ENCODE assay signal across 8 mouse cellular contexts in the genomic region with DNA sequence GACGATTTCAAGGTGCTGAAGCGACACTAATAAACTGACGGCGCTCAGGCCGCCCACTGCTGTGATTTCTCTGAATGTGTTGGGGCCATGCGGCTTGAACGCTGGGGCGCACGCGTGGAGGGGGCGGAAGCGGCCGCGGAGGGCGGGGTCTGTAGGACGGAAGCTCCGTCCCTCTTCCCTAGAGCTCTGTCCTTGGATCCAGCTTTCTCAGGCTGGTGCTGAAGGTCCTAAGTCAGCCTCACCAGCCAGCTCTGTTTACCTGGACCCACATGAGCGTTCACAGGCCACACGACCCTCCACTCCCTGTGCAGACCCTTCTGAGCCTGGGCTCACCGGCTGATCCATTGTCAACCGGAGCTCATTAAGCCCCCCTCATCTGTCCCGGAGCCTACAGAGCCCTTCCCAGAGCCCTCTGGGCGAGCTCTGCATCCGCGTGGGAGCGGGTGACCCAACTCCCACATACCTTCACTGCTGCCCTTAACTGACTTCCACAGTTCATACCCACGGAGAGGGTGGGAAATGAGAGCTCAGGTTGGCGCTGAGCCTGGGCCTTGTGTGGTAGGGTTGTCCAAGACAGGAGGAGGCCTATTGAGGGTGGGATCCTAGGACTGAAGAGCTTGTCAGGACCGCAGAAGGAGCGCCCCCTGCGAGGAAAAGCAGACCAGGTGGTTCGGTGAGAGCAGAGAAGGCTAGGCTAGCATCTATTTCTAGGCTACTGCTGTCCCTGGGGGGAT. TPM values are rescaled to one million over a fixed set of nuclear protein-coding genes. Genes with fewer than 3 reads are reported as not detected.
DNase-seq lines count a peak whose midpoint lies in the region; ATAC-seq lines count a peak whose summit lies in the region.

A gene (plus strand): TSS at position 174 of the 734 bp plus-strand sequence.

- H3K36me3 ChIP-seq in intestine, embryonic 14.5 days (ENCODE audit: control insufficient read depth, insufficient read depth, low read length) = peaks cover 25% of the 10 kb centered on the region

- peak within 1 kb of the TSS; percentile 48 for H3K4me3 ChIP-seq in intestine, embryonic 14.5 days (ENCODE audit: low read depth, low read length)

- DNase-seq in adrenal gland, adult 18-20 months (ENCODE audit: low spot score in 2 of 2) = peak; percentile 86 to 88
- DNase-seq in embryo, embryonic 11 days = peak; percentile 92
- DNase-seq in gastrocnemius, postnatal 25 days = peak; percentile 81
- peak; percentile 84 for DNase-seq in intestine, embryonic 14.5 days (ENCODE audit: low spot score)
- DNase-seq in left cerebral cortex, postnatal 10 days (ENCODE audit: extremely low spot score in 1 of 2, low spot score in 2 of 2) = peak; percentile 85 to 92
- peak; percentile 88 for DNase-seq in right cerebral cortex, postnatal 14 days
- DNase-seq in urinary bladder, postnatal 25 days (ENCODE audit: low spot score) = peak; percentile 86

- 4% methylated on average over 32 of the region's 32 CpGs for WGBS in intestine, embryonic 14.5 days

- intact Hi-C loops in left cerebral cortex, postnatal 10 days (cut with DNase I) = loop anchor here (5.0 kb wide), 1 partner anchor 57 kb away; no protein-coding TSS in a partner anchor

- no peaks in the 10 kb centered on the region for H3K9me3 ChIP-seq in intestine, embryonic 14.5 days (ENCODE audit: control insufficient read depth, low read length)

- H3K27me3 ChIP-seq in intestine, embryonic 14.5 days (replicated peaks; ENCODE audit: control insufficient read depth, insufficient read depth, low read length) = no peaks in the 10 kb centered on the region

- peak within 1 kb of the TSS; percentile 52 for H3K9ac ChIP-seq in intestine, embryonic 14.5 days (ENCODE audit: low read length)

- peak within 1 kb of the TSS; percentile 97 for H3K4me2 ChIP-seq in intestine, embryonic 14.5 days (ENCODE audit: low read length)

- ATAC-seq in intestine, embryonic 14.5 days (replicated peaks; ENCODE audit: low FRiP score, low TSS enrichment, low read depth) = peak; percentile 90
- peak; percentile 76 for ATAC-seq in megakaryocyte progenitor cell, adult 5-6 weeks (replicated peaks; ENCODE audit: poor library complexity)

- peak within 1 kb of the TSS; percentile 83 for H3K27ac ChIP-seq in intestine, embryonic 14.5 days (ENCODE audit: low read depth)

- H3K4me1 ChIP-seq in intestine, embryonic 14.5 days (replicated peaks; ENCODE audit: control insufficient read depth, insufficient read depth, low read length) = peaks cover 18% of the 10 kb centered on the region

RNA-seq across cellular contexts. Expression of the gene that starts here (rescaled TPM):
- total RNA-seq in adrenal gland, adult 18-20 months (2021) = under 1 TPM in 1 of 2 experiments, not detected in 1; 0.27 TPM
- total RNA-seq in gastrocnemius, postnatal 25 days (2021) = not detected
- polyA plus RNA-seq in intestine, embryonic 14.5 days (2014; fragmentation: Nextera tagmentation; extraction: Ambion mirVana) = not detected in 2 replicates
- total RNA-seq in left cerebral cortex, postnatal 10 days (2021) = under 1 TPM; 0.41 to 0.73 TPM
- 0.27 TPM in 1 of 2 replicates, not detected in the other for total RNA-seq in megakaryocyte progenitor cell, adult 5-6 weeks (2015)
- 0.17 TPM in 1 of 2 replicates, not detected in the other for total RNA-seq in megakaryocyte progenitor cell, adult 5-6 weeks (2017)

Comparison
In these comparisons a context has a peak if more than half of its experiments do, and no peak if none do; other contexts are left out.
1. Peak in every context shown above with its lines: DNase-seq, ATAC-seq, H3K4me3 ChIP-seq and H3K27ac ChIP-seq.
2. Peak in DNase-seq in adrenal gland, adult 18-20 months; RNA of the gene not detected or under 1 TPM.
3. Peak in DNase-seq in gastrocnemius, postnatal 25 days; RNA of the gene not detected or under 1 TPM.
4. Peak in DNase-seq, ATAC-seq, H3K4me3 ChIP-seq, H3K27ac ChIP-seq, H3K9ac ChIP-seq and H3K4me2 ChIP-seq in intestine, embryonic 14.5 days; RNA of the gene not detected or under 1 TPM.
5. Peak in DNase-seq in left cerebral cortex, postnatal 10 days; RNA of the gene not detected or under 1 TPM.
6. Peak in ATAC-seq in megakaryocyte progenitor cell, adult 5-6 weeks; RNA of the gene not detected or under 1 TPM.